Mouse (Mus musculus) cerebellum, adult 9-11 months (tissue): ENCODE data around the gene Itgb8.

Source experiments
- DNase-seq: peaks from one replicate; pipeline ENCODE4 v3.0.0; 2022

Gene Itgb8

DNA sequence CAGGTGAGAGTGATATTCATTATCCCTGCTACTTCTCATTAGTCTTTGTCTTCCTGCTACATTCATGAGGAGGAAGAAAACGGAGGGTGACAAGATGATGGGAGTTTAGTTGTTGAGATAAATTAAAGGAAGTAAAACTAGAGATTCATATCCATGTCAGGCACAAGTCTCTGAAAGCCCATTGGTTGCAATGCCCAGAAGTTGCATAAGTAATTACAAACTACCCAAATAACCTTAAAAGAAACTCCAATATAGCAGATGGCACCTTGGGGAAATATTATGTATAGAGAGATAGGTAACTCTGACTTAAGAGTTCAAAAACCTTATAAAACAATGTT, 31.2 kb downstream of the Itgb8 start:
- DNase-seq: no peak

DNA sequence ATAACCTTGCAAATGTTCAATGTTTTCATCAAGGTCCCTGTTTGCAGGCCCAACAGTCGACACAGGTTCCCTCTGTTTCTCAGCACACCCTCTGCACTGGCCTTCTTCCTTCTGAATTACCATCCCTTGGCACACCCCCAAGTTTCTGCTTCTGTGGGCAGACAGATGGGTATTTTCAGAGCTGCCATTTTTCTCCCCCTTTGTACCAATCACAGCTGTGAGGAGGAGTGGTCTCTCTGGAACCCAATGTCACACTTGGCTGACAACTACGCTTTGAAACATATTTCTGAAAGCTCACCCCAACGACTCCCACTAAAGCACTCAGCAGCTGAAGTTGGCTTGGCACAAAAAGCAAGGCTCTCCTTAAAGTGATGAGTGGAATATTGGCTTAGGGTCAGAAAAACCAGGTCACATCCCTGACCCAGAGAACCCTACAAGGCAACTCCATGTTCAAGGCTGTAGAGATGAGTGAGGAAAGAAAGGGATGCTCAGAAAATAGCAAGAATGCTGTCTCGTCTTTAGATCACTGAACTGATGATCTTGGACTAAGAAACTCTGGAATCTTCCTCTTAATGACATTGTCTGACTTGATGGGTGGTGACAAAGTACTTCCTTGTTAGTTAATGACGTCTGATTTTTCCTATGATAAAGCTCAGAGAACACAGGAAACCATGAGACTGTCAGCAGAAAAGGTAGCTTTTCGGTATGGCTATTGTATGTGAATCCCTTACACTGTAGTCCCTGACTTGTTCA, 31.7 kb downstream of the Itgb8 start:
- peak; percentile 3 for DNase-seq

DNA sequence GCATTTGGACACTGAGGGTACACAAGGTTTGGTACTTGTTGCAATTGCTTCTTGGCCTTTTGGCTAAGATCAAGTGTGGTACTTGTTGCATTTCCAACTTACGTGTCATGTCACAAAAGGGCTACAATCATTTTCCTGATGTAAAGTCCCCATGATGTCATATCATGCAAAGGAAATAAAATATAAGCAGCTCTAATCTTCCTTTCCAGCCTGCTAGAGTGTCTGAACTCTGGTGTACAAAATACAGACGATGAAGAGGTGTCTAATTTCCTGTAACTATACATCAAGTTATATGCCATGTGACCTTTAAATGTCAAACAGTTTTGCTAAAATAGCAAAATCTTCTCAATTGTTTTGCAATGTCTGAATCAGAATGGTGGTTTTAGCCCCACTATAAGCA, 34.2 kb downstream of the Itgb8 start:
- DNase-seq: no peak

DNA sequence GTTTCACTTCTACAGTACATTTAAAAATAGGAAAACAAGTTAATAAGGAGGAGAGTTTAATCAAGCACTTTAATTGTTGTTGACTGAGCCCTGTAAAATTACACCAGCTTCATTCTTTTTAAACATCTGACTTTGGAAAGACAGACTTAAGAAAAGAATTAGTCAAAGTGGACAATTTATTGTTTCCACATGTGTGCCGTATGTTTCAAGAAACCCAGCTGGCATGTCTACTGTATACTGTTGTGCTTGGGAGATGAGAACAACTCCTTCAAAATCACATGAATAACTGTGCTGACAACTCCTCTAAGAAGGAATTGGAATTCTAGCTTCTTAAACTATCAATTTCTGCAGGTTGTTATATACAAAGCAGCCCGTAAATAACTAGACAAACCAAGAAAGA, 35.8 kb downstream of the Itgb8 start:
- no peak for DNase-seq

DNA sequence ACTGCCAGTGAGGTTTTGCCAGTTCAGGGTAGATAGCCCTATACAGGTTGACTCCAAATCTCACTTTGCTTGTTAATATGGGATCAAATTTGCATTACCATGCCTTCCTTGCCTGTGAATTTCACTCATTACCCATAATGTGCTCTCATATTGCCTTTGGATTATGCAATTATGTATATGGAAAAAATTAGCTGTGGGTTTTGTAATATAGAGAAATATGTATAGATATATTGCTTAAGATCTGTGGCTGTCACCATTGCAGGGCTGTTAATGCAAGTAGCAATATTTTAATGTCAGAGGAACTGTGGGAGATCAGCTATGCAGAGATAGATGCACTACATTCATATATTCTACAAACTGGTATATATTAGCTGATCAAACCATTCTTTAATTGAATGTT, 43.5 kb downstream of the Itgb8 start:
- no peak for DNase-seq

DNA sequence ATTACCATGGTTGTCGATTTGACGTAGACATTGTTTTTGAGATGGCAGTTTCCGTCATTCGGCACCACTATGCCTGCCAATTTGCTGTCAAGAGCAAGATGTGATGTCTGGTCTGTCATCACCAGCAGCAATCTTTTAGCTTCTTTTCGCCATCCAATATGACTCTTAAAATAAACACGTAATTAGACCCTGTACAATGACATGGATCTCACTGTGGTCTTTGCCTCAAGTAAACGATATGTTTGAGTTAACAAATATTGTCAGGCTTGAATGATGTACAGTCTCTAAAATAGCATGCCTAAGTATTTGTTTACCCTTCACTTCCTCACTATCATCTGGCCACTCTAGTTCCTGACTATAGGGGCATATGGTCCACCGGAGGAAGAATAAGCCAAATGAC, 48.8 kb downstream of the Itgb8 start:
- DNase-seq: no peak

DNA sequence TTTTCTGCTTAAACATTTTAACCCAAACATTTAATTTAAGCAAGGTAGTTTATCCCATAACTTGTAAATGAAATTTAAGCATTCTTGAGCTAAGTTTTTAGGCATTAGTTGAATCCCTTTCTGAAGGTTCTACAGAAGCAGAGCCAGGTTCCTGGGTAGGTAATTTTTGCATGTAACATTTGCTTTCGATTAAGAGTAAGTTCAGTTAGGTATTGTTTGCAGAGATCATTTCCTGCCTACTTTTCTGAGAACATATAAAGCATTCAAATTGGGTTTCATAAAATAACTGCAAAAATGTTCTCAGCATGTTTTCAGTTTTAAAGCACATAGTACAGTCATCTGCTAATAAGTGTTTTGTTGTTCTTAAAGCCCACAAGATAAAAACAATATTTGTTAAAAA, 53.2 kb downstream of the Itgb8 start:
- no peak for DNase-seq

DNA sequence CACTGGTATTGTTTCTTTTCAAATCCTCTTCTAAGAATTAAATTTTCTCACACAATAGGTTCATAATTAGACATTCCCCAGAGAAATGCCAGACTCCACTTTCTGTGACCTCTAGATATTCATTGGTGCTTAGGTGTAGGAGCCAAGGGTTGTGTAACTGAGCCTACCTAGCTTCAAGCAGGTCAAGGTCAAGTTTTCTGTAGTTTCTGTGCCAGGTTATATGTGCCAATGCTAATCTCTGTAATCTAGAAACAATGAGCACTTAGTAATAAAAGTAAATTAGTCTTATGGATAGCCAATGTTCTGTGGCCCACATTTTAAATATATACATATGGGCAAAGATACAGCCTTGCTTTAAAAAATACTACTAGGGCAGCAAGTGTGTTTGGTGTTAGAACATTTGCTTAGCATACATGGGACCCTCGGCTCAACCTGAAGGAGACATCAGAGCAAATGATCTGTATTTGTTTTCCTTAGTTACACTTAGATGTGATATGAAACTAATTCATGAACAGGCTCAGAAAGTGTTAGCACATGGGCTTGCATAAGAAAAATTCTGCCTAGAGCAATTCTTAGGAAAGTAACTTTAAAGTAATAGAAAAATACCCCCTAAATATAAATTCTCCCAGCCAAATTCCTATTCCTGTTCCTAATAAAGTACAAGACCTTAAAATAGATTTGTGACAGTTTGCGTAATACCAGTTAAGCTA, 56.2 kb downstream of the Itgb8 start:
- no peak for DNase-seq

DNA sequence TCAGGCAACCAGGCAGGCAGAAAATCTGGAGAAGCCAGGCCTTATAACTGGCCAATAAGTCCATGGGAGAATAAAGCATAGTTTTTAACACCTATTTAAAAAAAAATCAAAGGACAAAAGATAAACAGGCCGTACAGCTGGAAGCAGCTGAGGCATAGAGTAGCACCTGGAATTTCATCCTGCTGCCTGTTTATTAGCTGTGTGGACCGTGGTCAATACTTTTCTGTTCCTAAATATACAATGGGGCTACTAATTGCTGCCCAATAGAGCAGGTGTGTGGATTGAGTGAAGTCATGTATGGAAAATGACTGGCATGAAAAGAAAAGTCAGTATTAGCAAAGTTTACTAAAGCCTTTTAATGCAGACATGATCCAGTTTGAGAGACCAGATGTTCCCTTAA, 62.6 kb downstream of the Itgb8 start:
- no peak for DNase-seq

DNA sequence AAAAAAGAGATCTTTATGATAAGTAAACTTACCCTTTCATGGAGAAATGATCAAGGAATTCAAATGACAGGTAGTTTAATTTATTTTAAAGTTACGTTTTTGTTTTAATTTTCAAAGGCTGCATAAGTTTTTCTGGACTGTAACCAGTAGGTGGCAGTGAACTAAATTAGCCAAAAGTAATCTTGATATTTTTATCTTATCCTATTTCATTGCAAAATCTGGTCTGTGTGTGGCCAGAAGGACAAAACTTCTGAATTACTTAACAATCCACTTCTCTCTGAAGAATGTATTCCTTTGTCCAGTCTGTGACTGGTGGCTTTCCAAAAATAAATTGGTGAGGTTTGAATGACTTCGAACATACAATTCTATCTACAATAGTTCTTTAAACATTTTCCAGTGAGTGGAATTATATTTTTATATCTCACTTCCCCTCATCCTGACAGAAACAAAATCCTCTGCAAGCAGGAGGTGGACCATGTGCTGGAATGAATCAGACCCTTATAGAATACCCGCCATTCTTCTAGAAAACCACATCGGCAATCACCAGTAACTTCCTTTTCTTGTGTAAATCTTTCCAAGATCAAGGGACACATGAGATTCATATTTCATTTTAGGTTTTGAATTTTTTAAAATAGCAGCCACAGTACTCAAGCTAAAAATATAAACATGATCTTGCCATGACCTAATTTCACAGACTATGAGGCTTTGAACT, 68.6 kb downstream of the Itgb8 start:
- no peak for DNase-seq

DNA sequence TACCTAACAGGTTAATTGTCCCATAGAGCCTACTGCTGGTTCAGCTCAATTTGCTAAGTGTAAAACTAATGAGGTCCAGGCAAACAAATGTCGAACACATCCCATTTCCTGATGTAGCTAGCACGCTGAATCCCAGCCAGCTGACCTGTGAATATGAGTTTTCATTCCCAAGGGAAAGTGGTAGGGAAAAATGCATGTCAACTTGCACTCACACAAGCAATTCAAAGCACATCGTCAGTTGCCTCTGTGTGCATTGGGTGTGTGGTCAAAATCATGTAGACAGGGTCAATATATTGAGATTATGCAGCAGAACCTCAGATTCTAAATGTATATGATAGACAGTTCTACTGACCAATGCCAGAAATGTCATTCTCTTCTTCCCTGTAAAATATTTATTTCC, 69.5 kb downstream of the Itgb8 start:
- DNase-seq: no peak

DNA sequence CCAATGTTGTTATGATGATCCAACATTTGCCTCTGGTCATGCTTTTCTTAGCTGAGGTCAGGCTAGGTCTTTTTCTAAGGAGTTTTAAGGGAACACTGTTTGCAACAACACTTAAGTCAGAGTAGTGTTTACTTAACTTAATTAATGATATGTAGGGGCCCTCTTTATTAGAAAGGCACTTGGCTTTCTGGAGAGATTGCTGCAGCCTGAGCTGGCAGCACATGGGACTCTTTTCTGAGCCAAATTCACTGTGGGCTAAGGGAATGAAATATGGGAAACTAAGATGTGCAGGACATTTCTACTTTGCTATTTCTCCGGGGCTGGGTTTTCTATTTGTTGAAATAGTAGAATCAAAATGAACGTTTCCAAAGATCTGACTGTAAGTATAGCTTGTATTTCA, 73.5 kb downstream of the Itgb8 start:
- no peak for DNase-seq

DNA sequence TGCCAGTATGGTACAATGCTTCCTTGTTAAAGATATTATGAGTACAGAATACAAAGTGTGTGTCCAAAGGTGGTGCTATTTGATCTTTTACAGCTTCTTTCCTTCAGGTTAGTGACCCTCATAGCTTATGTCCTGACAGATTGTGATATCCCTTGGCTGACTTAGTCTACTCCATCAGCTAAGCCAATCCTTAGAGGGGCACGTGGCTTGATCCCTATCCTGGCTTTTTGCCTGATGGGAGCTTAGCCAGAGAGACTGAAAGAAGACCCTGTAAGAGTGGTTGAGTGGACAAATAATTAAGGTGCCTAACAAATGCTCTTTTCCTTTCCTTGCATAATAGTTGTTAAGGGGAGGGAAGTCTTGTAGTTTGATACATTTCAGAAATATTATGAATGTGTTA, 73.9 kb downstream of the Itgb8 start:
- no peak for DNase-seq

DNA sequence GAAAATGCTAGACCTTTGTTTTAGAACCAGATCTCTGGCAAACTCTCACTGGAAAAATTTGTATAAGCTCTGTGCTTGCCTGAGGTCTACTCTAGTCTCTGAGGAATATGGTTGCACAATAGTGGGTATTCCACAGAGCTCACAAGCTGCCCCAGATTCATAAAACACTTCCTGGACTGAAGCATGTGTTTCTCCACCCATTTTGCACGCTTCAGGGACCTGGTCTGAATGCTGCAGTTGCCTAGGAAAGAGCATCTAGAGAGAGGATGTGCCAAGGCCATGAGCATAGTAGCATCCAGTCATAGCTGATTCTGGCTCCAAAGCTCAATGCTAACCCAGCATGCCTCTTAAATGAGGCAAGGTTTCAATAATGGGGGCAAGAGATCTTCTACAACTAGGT, 74.4 kb downstream of the Itgb8 start:
- peak; percentile 15 for DNase-seq

DNA sequence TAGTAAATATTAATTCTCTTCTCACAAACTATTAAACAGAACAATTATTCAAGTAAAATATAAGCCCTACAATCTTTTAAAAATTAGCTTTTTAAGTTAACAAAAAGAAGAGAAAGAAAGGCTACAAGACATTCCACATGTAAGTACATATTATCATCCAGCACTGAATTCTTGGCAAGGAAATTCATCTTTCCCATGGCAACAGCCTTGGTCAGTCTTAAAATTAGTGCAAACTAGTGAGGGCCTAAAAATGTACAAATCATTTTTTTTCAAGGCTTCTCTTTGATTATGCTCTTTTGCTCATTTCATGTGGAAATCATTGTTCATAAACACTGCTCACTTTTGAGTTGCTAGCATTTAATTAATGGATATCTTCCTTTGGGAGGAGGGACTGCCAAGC, 77.8 kb downstream of the Itgb8 start:
- no peak for DNase-seq

DNA sequence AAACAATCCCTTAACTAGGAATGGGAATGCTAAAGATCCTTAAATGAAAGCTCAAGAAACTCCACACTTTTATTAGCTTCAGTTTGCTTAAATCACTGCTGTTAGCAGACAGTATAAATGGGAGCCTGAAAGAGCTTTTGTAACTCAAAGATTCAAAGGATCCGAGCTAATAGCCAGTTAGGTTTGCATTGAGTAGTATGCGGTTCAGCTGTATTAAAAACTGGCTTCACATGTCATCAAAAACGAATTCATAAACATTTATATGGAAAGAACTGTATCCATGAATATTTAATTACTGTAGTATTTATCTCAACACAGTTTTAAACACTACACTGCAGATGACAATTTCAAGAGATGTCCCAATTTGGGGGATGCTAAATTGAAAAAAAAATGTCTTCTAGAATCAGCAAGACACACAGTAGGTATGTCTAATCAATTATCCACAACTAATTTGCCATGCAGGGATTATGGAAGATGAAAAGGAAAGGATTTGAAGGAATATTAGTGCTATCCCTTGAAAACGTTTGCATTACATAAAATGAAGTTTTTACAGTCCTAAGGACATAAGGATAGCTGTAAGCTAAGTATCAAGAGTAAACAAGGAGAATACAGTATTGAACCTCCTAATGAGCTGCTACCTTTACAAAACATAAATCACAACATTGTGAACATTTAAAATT, 79.2 kb downstream of the Itgb8 start:
- DNase-seq: no peak

DNA sequence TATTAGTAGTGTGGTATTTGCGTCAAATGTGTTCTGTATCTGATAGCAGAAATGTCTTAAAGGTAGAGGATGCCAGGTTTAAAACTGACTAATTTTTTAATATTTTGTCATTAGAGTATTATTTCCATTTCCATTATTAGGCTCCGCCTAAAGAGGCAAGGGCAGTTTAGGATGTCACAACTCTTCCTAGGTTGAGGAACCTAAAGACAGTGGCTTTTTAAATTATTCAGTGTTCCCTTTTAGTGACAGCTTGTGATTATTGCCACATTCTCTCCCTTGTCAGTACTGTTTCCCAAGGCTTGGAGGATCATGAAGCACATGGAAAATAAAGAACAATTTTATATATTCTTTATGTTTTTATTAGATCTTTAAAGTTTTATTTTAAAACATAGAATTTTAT, 80.9 kb downstream of the Itgb8 start:
- DNase-seq: no peak

DNA sequence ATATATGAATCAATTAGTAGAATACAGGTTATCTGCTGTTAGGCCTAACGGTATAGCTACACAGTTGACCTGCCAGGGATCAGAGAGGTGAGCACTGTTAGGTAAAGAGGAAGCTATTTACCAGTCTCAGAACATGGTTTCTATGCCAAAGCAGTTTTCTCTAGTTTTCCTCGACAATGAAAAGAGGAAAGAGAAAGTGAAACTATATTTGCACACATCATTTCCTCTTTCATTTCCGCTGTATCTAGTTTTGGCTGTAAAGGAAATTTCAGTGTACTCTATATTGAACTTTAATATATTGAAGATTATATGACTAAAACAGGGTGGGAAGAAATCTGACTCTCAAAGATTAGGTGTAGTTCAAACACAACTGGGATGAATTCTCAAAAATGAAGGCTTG, 81.5 kb downstream of the Itgb8 start:
- no peak for DNase-seq

DNA sequence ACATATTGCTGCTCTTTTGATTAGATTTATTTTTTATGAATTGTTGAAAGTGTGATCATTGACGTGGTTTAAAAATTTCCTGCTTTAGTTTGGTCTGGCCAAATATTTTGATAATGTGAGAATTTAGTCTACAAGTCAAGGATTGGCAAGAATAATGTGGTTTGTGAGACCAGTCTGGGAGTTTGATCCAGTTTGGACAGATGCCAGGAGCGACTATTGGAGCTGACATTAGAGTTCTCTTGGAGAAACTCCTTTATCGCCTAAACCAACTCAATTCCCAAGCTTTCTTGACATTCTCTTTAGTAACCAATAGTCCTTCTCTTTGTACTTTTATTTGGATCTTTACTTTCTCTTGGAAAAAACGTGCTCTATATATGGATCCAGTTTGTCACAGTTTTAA, 83.0 kb downstream of the Itgb8 start:
- DNase-seq: no peak

DNA sequence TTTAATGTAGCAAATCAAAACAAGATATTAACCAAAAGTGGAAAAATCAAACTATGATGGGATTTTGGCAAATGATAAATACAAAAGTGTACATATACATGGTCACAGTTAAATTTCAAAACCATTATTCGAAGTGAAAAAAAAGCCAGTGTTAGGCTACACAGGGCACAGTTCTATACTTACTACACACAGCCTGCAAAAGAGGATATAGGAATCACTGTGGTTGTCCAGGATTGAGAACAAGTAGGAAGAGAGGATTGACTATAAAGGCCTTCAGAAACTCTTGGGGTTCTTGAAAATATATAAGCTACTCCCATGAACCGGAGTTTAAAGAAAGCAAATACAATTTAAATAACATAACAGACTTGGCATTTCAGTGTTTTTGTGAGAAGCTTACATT, 87.6 kb downstream of the Itgb8 start:
- DNase-seq: no peak

DNA sequence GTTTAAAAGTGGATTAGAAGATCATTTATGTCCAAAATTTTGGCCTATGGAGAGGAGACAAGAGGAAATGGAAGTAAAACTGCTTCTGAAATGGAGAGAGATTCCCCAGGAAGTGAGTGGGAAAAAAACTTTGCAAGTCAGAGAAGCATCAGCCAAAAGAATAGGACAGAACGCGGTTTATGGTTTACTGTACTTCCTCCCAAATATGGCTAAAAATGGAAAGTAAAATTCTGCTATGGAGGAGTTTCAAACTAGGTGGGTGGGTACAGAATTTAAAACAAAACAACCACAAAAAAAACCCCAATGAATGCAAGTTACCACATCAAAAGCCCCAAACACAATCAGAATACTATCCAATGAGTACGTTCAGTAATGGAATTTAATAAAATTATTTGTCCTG, 90.8 kb downstream of the Itgb8 start:
- no peak for DNase-seq

DNA sequence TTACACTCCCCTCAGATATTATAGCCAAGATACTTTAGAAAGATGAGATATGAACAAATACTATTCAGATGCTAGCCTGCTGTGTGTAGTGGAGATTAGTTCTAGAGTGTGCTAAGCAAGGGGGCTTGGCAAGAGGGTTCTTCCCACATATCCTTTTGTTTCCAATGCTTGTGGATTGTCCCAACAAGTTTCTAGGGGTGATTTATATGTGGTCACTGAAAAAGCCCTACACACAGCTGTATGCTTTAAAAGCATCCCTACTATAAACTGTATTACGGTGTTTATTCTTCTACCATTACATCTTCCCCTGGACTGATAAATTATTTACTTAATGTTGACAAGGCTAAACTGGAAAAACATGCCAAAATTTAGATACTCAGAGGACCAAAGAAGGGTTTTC, 92.6 kb downstream of the Itgb8 start:
- DNase-seq: no peak

DNA sequence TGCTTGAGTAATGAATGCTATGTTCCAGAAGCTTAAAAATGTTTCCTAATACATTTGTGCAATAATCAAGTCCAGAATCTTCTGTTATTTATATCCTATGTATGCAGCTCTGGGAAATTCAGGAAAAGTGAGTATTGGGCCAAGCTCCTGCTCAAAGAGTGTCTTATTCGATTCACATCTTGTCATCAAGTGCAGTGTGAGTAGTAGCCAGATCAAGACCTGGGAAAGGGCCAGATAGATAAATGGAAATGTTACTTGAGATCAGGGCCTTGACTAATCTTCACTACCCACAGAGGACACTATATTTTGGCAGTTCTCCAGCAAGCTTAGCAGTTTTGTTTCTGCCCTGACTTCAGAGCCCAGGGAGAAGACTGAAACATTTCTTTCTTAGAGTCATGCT, 100.7 kb downstream of the Itgb8 start:
- no peak for DNase-seq
